Mouse (Mus musculus): ENCODE results near the gene Cisd3. TPM values are rescaled to one million over a fixed set of nuclear protein-coding genes. Genes with fewer than 3 reads are reported as not detected.
"Not testable (repeated sequence)": the region's sequence is repeated elsewhere in the genome, so short reads cannot be mapped to it uniquely, and the experiment has no call there.

Cisd3 gene
- 100 to 1,000 TPM; 105 to 116 TPM for total RNA-seq (2021)
- long read RNA-seq, experiment 1, transcript Cisd3-201 (3 exons, 737 nt): major isoform, 55 of 58 reads
- long read RNA-seq, experiment 1, partial matches to known transcripts: 0 of 58 reads
- long read RNA-seq, experiment 1, other reads (novel, unspliced or antisense): 3 of 58 reads
- long read RNA-seq, experiment 2, transcript Cisd3-201 (3 exons, 737 nt): major isoform, 51 of 59 reads
- long read RNA-seq, experiment 2, partial matches to known transcripts: 1 of 59 reads
- long read RNA-seq, experiment 2, other reads (novel, unspliced or antisense): 6 of 59 reads

- intact Hi-C loops (cut with DNase I; ENCODE audit: low total_unique reads): no loop called here
- peak; percentile 95 for DNase-seq
These were observed at the start of gene Cisd3 for GRCm38 (mm10) chr11:97685613-97686321. Gene Cisd3, plus strand, starts transcription at chr11:97685826.

DNA sequence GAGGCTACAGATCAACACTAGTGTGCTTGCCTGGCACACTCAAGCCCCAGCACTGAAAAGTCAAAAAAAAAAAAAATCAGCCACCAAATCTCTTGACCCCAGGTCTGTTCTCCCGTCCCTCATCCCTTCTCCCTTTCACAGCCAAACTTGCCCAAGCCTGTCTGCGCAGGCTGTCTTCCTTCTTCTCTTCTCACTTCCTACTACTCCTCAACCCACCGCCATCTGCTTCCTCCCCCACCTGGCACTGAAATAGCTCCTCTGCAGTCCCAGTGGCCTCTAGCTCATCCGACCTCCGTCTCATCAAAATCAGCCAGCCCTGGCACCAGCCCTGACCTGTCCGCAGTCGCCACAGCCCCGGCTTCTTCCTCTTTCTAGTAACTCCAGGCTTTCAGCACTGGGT is 44.0 kb upstream of the Cisd3 start:
- intact Hi-C loops (cut with DNase I; ENCODE audit: low total_unique reads): loop anchor here (2.0 kb wide), 1 partner anchor 49 kb away; no protein-coding TSS in a partner anchor
- no peak for DNase-seq

DNA sequence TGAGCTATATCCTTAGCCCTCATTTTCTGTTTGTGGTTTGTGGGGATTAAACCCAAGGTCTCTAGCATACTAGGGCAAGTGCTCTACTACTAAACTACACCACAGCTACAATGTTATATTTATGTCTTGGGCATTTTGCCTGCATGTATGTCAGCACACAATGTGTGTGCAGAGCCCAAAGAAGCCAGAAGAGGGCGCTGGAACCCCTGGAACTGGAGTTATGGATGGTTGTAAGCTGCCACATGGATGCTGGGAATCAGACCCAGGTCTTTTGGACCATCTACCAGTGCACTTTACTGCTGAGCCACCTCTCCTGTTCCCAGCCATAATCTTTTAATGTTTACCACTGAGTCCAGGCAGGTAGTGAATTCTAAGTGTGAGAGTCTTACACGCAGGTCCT is 42.9 kb upstream of the Cisd3 start:
- no peak for DNase-seq
- intact Hi-C loops (cut with DNase I; ENCODE audit: low total_unique reads): no loop called here

GRCm38 (mm10) chr11:97643380-97644055 is 42.1 kb upstream of the Cisd3 start:
- intact Hi-C loops (cut with DNase I; ENCODE audit: low total_unique reads): no loop called here
- no peak for DNase-seq

GRCm38 (mm10) chr11:97644834-97645233 is 40.8 kb upstream of the Cisd3 start:
- DNase-seq: peak; percentile 69
- intact Hi-C loops (cut with DNase I; ENCODE audit: low total_unique reads): no loop called here

- DNase-seq; intact Hi-C loops (cut with DNase I; ENCODE audit: low total_unique reads): not testable (repeated sequence)
These were observed 37.1 kb upstream of the Cisd3 start for GRCm38 (mm10) chr11:97648541-97648940.

DNA sequence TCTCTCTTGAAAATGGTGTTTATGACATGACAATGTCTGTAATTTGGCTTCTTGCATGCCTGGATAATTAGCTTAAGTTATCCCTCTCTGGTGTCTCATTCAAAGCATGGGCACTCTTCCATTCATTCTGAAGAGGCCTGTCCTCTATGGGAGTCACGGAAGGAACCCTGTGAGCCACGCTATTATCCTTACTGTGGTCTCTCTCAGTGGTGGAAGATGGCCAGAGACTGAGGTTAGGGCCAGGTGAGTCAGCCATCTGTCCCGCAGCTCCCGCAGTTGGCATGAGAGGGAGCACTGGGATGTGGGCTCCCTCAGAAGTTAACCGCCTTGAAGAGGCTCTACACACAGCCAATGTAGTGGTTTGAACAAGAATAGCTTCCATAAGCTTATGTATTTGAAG is 35.3 kb upstream of the Cisd3 start:
- no peak for DNase-seq
- intact Hi-C loops (cut with DNase I; ENCODE audit: low total_unique reads): no loop called here

DNA sequence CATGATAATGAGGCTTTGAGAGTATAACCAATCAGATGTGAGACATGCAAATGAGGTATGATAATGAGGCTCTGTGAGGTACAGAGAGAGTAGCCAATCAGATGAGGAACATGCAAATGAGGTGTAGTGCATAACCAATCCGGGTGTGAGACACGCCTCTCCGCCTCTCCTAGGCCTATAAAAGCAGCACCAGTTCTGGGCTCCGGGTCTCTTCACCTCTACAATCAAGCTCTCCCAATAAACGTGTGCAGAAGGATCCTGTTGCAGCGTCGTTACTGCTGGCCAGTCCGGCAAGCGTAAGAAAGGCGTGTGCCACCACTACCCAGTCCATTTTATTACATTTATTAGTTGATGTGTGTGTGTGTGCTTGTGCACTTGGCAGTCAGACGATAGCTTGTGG is 32.2 kb upstream of the Cisd3 start:
- DNase-seq; intact Hi-C loops (cut with DNase I; ENCODE audit: low total_unique reads): not testable (repeated sequence)

DNA sequence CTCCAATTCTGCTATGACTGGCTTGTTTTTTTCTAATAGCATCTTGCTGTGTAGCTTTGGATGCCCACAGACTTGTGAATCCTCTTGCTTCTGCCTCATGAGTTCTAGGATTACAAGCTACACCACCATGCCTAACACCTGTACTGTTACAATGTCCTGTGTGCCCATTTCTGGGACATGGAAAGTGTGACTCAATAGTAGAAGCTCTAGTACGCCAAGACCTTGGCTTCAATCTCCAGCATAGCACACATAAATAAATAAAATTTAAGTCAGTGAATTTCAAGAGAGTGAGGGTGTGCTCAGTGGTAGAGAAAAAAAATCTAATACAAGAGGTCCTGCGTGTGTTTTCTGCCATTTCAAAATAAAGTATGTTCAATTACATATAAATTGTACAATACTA is 31.4 kb upstream of the Cisd3 start:
- DNase-seq: no peak
- intact Hi-C loops (cut with DNase I; ENCODE audit: low total_unique reads): no loop called here

GRCm38 (mm10) chr11:97656269-97656971 is 29.2 kb upstream of the Cisd3 start:
- intact Hi-C loops (cut with DNase I; ENCODE audit: low total_unique reads): no loop called here

DNA sequence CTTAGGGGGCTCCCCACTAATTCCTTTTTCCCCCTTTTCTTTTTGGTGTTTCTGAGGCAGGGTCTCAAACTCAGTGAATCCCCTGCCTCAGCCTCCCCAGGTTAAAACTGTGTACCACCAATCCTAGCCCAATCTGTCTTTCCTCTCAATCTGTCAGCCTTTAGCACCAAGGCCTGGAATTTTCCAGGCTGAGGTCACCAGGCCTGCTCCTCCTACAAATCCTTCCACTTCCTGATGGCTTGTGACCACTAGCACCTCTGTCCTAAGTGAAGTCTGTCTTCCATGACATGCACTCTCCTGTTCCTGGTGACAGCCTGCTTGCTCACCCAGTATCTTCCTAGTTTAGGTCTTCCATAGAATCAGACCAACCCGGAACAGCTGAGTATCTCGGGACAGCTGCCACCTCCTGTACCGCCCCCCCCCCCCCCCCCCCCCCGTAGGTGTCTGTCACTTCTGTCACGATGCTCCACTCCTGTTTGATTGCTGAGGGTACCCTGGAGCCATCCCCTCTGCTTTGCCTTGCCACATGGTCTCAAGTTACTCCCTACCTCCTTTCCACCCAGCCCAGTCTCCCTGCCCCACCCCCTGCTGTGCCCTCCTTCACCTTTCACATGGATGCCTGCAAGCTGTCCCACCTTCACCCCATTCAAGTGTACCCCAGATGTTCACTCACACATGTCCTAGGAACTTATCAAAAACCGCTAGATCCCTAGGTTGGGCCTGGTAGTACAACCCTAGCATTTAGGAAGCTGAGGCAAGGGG is 28.3 kb upstream of the Cisd3 start:
- intact Hi-C loops (cut with DNase I; ENCODE audit: low total_unique reads): no loop called here
- no peak for DNase-seq

More at GRCm38 (mm10) chr11:97656269-97656971, 29.2 kb upstream of the Cisd3 start:
- DNase-seq: no peak

GRCm38 (mm10) chr11:97657967-97658366 is 27.7 kb upstream of the Cisd3 start:
- DNase-seq; intact Hi-C loops (cut with DNase I; ENCODE audit: low total_unique reads): not testable (repeated sequence)

GRCm38 (mm10) chr11:97658751-97659266 is 26.8 kb upstream of the Cisd3 start:
- no peak for DNase-seq
- intact Hi-C loops (cut with DNase I; ENCODE audit: low total_unique reads): no loop called here

GRCm38 (mm10) chr11:97659267-97659989 is 26.2 kb upstream of the Cisd3 start:
- no peak for DNase-seq
- intact Hi-C loops (cut with DNase I; ENCODE audit: low total_unique reads): no loop called here

DNA sequence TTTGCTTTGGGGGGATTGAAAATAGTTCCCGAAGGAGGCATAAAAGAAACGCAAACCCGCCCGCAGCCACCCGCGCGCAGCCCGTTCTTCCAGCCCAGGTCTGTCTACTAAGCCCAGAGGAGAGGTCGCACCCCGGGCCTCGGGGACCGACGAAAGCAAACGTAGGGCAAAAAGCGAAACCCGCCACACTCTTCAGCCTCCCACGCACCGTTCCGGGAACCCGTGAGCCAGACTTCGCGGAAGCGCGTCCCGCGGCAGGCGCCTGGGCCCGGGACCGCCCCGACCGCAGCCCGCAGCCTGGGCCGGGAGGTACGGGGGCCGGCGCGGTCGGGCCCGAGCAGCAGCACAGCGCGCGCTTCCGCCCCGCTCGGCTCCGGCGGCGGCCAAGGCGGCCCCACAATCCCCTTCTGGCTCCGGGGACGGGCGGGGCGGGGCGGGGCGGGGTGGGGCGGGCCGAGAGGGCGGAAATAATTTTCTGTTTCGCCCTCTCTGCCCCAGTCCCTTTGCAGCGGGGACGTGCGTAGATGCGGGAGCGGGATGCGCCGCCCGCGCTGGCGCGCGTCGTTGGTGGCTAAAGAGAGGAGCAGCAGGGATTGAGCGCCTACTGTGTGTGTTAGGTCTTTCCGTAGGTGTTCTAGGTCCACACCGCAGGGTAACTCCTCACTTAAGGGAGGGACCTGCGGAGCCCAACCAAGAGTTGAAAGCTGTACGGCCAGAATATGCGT is 25.5 kb upstream of the Cisd3 start:
- intact Hi-C loops (cut with DNase I; ENCODE audit: low total_unique reads): no loop called here

GRCm38 (mm10) chr11:97660734-97661647 is 24.6 kb upstream of the Cisd3 start:
- intact Hi-C loops (cut with DNase I; ENCODE audit: low total_unique reads): no loop called here
- DNase-seq: no peak

More for the DNA sequence above, 25.5 kb upstream of the Cisd3 start:
- peak; percentile 80 for DNase-seq

Measured in gastrocnemius, postnatal 14 days (tissue).